Mouse (Mus musculus) heart, postnatal 4 days (tissue): Measurements from ENCODE around the gene Dmtf1. TPM values are rescaled to one million over a fixed set of nuclear protein-coding genes. Genes with fewer than 3 reads are reported as not detected.

Experiments
- total RNA-seq, 2 experiments: library from RNA; stranded (reverse); gene quantifications; 2 replicates each; pipeline ENCODE4 v1.2.3; 2021

The Dmtf1 gene
- total RNA-seq, 2 experiments from 2014 or later, result 20.0 to 21.4 TPM

Other genes with a start within 250 kb of the Dmtf1 start
- gene Crot, start 164.5 kb downstream of the Dmtf1 start, total RNA-seq, result 10 to 100 TPM; 19.9 TPM
- 1 to 10 TPM; 6.7 to 7.1 TPM for gene Tmem243, start 61.1 kb downstream of the Dmtf1 start, total RNA-seq
- under 1 TPM; 0.38 to 0.61 TPM for gene 9330182L06Rik, start 104.3 kb upstream of the Dmtf1 start, total RNA-seq